Mouse (Mus musculus): ENCODE results near the gene Eps8l3. TPM values are rescaled to one million over a fixed set of nuclear protein-coding genes. Genes with fewer than 3 reads are reported as not detected.

Gene Eps8l3
- polyA plus RNA-seq, 1 experiment from 2014 or later = 0.13 TPM

DNA sequence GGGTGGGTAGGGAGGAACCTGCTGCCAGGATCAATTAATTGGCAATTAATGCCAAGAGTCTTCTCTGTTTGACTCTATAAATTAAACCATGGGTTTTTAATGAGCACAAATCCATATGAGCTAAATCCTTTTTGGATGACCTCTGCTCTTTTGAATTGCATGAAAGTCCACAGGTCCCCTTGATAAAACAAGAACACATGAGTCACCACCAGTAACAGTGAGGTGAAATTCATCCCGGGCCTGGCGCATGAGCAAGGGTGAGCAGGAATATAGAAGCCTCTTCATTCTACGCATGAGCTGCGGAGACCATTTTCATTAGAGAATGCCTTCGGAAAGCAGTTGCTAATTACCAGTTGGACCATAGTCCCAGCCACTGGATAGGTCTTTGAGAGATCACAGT lies 43.3 kb downstream of the Eps8l3 start:
- ATAC-seq (replicated peaks; ENCODE audit: low FRiP score, low read depth) (no peak), DNase-seq (ENCODE audit: low spot score) (no peak)
- H3K36me3 ChIP-seq (ENCODE audit: insufficient read depth, low read length) = no peaks in the 10 kb centered on the region
- H3K27ac ChIP-seq = no peak overlapping the region
- no peak overlapping the region for H3K9ac ChIP-seq (ENCODE audit: low read depth, low read length)
- H3K4me2 ChIP-seq (ENCODE audit: low read length) = no peak overlapping the region
- no peaks in the 10 kb centered on the region for H3K4me1 ChIP-seq (replicated peaks; ENCODE audit: insufficient read depth, low read length)
- no peaks in the 10 kb centered on the region for H3K9me3 ChIP-seq (replicated peaks; ENCODE audit: low read length)
- H3K27me3 ChIP-seq (ENCODE audit: insufficient read depth, low read length) = no peaks in the 10 kb centered on the region
- H3K4me3 ChIP-seq (replicated peaks; ENCODE audit: low read depth, low read length) = no peak overlapping the region
- 86% methylated on average over 5 of the region's 5 CpGs for WGBS
- no peak for TF ChIP-seq CTCF (IDR thresholded peaks at IDR 0.05; ENCODE audit: low read depth)

DNA sequence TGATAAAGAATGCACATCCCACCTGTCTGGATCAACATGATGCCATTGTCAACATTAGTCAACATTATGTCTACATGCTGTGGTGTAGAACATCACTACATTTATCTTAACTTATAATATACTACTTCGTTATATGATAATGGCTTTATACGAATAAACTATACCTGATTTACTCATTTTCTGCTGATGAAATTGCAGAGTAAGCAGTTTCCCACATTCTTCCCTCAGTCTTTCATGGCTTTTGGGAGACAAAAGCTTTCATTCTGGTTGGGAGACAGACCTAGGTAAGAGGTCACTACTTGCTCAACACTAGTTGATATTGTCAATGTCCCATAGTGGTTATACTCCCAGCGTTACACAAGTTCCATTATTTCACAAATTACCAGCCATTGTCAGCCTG lies 48.3 kb downstream of the Eps8l3 start:
- Histone ChIP-seq H3K36me3 (ENCODE audit: insufficient read depth, low read length) (no peaks in the 10 kb centered on the region), H3K9ac (ENCODE audit: low read depth, low read length) (no peak overlapping the region), H3K4me1 (replicated peaks; ENCODE audit: insufficient read depth, low read length) (no peaks in the 10 kb centered on the region), H3K4me3 (replicated peaks; ENCODE audit: low read depth, low read length) (no peak overlapping the region), H3K4me2 (ENCODE audit: low read length) (no peak overlapping the region), H3K27me3 (ENCODE audit: insufficient read depth, low read length) (no peaks in the 10 kb centered on the region), H3K9me3 (replicated peaks; ENCODE audit: low read length) (no peaks in the 10 kb centered on the region), H3K27ac (no peak overlapping the region)
- 95% methylated on average over 3 of the region's 3 CpGs for WGBS
- DNase-seq (ENCODE audit: low spot score) = no peak
- TF ChIP-seq CTCF (IDR thresholded peaks at IDR 0.05; ENCODE audit: low read depth) = no peak
- no peak for ATAC-seq (replicated peaks; ENCODE audit: low FRiP score, low read depth)

DNA sequence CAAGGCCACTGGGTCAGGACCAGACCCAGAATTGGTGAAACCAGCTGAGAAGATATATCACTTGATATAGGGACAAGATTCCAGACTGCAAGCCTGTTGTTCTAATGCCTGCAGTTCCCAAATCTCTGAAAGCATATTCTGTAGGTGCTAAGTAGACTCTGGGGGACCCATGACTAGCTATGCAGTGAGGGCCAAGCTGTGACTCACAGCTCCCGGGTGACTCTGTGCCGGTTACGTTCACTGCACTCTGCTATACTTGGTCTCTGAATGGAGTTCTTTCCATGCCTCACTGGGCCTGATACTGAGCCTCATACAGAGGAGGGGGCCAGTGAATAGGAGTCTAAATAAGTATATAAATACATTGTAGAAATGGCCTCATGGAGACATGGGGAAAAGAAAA lies 50.8 kb downstream of the Eps8l3 start:
- ATAC-seq (replicated peaks; ENCODE audit: low FRiP score, low read depth) = no peak
- no peaks in the 10 kb centered on the region for H3K36me3 ChIP-seq (ENCODE audit: insufficient read depth, low read length)
- WGBS = 55% methylated on average over 3 of the region's 3 CpGs
- no peaks in the 10 kb centered on the region for H3K27me3 ChIP-seq (ENCODE audit: insufficient read depth, low read length)
- no peaks in the 10 kb centered on the region for H3K9me3 ChIP-seq (replicated peaks; ENCODE audit: low read length)
- no peak overlapping the region for H3K4me2 ChIP-seq (ENCODE audit: low read length)
- no peak for DNase-seq (ENCODE audit: low spot score)
- no peak for TF ChIP-seq CTCF (IDR thresholded peaks at IDR 0.05; ENCODE audit: low read depth)
- no peak overlapping the region for H3K4me3 ChIP-seq (replicated peaks; ENCODE audit: low read depth, low read length)
- no peaks in the 10 kb centered on the region for H3K4me1 ChIP-seq (replicated peaks; ENCODE audit: insufficient read depth, low read length)
- H3K9ac ChIP-seq (ENCODE audit: low read depth, low read length) = no peak overlapping the region
- H3K27ac ChIP-seq = no peak overlapping the region

DNA sequence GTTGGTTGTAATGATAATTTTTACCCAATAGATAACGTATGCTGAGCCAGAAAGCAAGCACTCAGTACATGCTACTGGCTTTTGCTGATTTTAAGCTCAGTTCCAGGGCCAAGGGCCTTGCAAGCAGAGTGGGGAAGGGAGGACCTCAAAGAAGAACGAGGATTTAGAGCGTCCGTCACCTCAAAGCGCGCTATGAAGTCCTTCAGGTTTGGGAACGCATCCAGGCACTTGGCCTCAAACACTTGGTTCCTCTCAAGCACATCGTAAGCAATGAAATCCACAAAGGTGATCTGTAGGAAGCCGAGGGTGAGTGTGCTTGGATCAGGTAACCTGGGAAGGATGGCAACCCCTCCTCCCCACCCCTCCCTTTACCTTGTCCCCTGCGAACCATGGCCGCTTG lies 51.7 kb downstream of the Eps8l3 start:
- TF ChIP-seq CTCF (IDR thresholded peaks at IDR 0.05; ENCODE audit: low read depth) = no peak
- ATAC-seq (replicated peaks; ENCODE audit: low FRiP score, low read depth) (no peak), DNase-seq (ENCODE audit: low spot score) (no peak)
- no peak overlapping the region for H3K4me3 ChIP-seq (replicated peaks; ENCODE audit: low read depth, low read length)
- H3K27me3 ChIP-seq (ENCODE audit: insufficient read depth, low read length) = no peaks in the 10 kb centered on the region
- H3K4me2 ChIP-seq (ENCODE audit: low read length) = no peak overlapping the region
- H3K9ac ChIP-seq (ENCODE audit: low read depth, low read length) = no peak overlapping the region
- H3K36me3 ChIP-seq (ENCODE audit: insufficient read depth, low read length) = no peaks in the 10 kb centered on the region
- H3K9me3 ChIP-seq (replicated peaks; ENCODE audit: low read length) = no peaks in the 10 kb centered on the region
- H3K4me1 ChIP-seq (replicated peaks; ENCODE audit: insufficient read depth, low read length) = no peaks in the 10 kb centered on the region
- WGBS = 70% methylated on average over 11 of the region's 11 CpGs
- no peak overlapping the region for H3K27ac ChIP-seq

DNA sequence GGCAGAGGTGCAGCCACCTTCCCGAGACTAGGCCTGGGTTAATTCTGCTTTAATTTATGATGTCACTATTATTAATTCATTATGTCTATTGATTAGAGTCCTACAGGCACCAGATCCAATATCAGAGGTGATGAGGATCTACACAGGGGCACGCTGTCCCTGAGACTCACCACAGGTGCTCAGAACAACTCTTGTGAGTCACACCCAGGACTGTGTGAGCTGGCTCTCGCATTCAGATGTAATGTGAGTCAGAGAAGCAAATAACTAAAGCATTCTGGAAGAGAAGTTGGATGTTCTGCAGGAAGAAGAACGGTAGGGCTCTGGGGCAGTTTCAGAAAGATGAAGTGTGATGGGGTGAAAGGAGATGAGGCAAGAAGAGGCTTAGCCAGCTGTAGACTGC lies 52.2 kb downstream of the Eps8l3 start:
- no peak overlapping the region for H3K4me3 ChIP-seq (replicated peaks; ENCODE audit: low read depth, low read length)
- H3K4me2 ChIP-seq (ENCODE audit: low read length) = no peak overlapping the region
- no peaks in the 10 kb centered on the region for H3K27me3 ChIP-seq (ENCODE audit: insufficient read depth, low read length)
- H3K9me3 ChIP-seq (replicated peaks; ENCODE audit: low read length) = no peaks in the 10 kb centered on the region
- H3K4me1 ChIP-seq (replicated peaks; ENCODE audit: insufficient read depth, low read length) = no peaks in the 10 kb centered on the region
- H3K36me3 ChIP-seq (ENCODE audit: insufficient read depth, low read length) = no peaks in the 10 kb centered on the region
- no peak for TF ChIP-seq CTCF (IDR thresholded peaks at IDR 0.05; ENCODE audit: low read depth)
- DNase-seq (ENCODE audit: low spot score) = no peak
- H3K27ac ChIP-seq = no peak overlapping the region
- ATAC-seq (replicated peaks; ENCODE audit: low FRiP score, low read depth) = no peak
- WGBS = 78% methylated on average over 4 of the region's 4 CpGs
- H3K9ac ChIP-seq (ENCODE audit: low read depth, low read length) = no peak overlapping the region

DNA sequence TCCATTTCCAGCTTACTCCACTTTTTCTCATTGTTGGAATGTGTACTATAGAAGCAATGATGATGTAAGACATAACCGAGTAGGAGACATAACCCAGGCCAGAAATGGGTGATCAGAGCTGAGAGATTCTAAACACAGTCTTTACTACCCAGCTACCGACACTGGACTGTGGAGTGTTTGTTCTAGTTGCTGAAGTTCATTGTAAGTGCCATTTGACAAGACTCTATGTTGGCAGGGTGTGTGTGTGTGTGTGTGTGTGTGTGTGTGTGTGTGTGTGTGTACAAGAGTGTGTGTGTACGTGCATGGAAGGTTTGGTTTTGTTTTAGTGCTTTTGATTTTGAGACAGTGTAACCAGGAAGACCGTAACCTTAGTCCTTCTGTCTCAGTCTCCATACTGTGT lies 52.7 kb downstream of the Eps8l3 start:
- H3K27me3 ChIP-seq (ENCODE audit: insufficient read depth, low read length) = no peaks in the 10 kb centered on the region
- H3K36me3 ChIP-seq (ENCODE audit: insufficient read depth, low read length) = no peaks in the 10 kb centered on the region
- WGBS = 85% methylated on average over 4 of the region's 4 CpGs
- DNase-seq (ENCODE audit: low spot score) (no peak), ATAC-seq (replicated peaks; ENCODE audit: low FRiP score, low read depth) (no peak)
- no peak overlapping the region for H3K4me2 ChIP-seq (ENCODE audit: low read length)
- no peak overlapping the region for H3K9ac ChIP-seq (ENCODE audit: low read depth, low read length)
- H3K27ac ChIP-seq = no peak overlapping the region
- TF ChIP-seq CTCF (IDR thresholded peaks at IDR 0.05; ENCODE audit: low read depth) = no peak
- H3K9me3 ChIP-seq (replicated peaks; ENCODE audit: low read length) = no peaks in the 10 kb centered on the region
- H3K4me1 ChIP-seq (replicated peaks; ENCODE audit: insufficient read depth, low read length) = no peaks in the 10 kb centered on the region
- no peak overlapping the region for H3K4me3 ChIP-seq (replicated peaks; ENCODE audit: low read depth, low read length)

DNA sequence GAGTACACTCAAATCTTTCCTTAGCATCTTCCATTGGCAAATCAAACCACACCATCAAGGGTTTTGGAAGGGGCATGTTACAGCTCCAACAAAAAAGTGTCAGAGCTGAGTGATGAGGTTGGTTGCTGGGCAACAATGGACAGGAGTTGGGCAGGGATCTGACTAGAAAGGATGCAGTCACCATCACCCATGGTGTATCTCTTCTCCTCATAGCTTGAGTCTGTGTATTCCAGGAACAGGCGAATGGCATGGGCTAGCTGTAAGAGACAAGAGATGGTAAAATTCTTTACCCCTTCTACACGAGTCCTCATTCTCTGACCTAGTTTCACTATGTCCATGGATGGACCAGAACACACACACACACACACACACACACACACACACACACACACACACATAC lies 54.1 kb downstream of the Eps8l3 start:
- no peak for ATAC-seq (replicated peaks; ENCODE audit: low FRiP score, low read depth)
- Histone ChIP-seq H3K27ac (no peak overlapping the region), H3K4me2 (ENCODE audit: low read length) (peak overlapping the region; percentile 36), H3K9ac (ENCODE audit: low read depth, low read length) (no peak overlapping the region), H3K4me3 (replicated peaks; ENCODE audit: low read depth, low read length) (peak overlapping the region; percentile 15; the same call in 1 of the 2 replicates), H3K4me1 (replicated peaks; ENCODE audit: insufficient read depth, low read length) (no peaks in the 10 kb centered on the region), H3K36me3 (ENCODE audit: insufficient read depth, low read length) (no peaks in the 10 kb centered on the region), H3K9me3 (replicated peaks; ENCODE audit: low read length) (no peaks in the 10 kb centered on the region), H3K27me3 (ENCODE audit: insufficient read depth, low read length) (no peaks in the 10 kb centered on the region)
- 67% methylated on average over 2 of the region's 2 CpGs for WGBS
- TF ChIP-seq CTCF (IDR thresholded peaks at IDR 0.05; ENCODE audit: low read depth) = no peak
- DNase-seq (ENCODE audit: low spot score) = no peak

Measured in kidney, postnatal 0 days (tissue).